Mouse (Mus musculus): ENCODE measurements around the gene Dip2b. TPM values are rescaled to one million over a fixed set of nuclear protein-coding genes. Genes with fewer than 3 reads are reported as not detected.

Dip2b gene
- total and polyA plus RNA-seq, 3 experiments: 13.9 to 68.9 (median 15.4) TPM

DNA sequence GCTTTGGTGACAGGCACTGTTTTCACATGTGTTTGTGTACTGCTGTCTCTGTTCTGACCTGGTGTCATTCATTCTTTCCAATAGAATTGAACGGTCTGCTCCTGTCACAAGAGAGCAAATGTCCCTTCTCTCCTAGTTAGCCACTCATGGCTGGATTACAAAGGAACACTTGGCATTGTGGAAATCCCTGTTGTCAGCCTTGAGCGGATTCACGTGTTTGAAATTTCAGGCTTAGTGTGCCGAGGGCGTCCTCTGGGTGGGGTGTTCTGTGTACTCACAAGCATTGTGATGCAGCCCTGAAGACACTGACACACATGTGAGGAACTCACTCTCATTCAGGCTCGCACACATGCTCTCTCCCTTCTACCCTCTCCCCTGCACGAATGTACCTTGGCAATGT, 61.9 kb downstream of the Dip2b start:
- Histone ChIP-seq H3K9ac (ENCODE audit: control insufficient read depth, low read depth, low read length, poor library complexity, severe bottlenecking) (no peak overlapping the region), H3K27me3 (ENCODE audit: control insufficient read depth in 1 of 2, insufficient read depth in 2 of 2, low read length in 2 of 2) (no peaks in the 10 kb centered on the region), H3K4me3 (ENCODE audit: control insufficient read depth in 1 of 2, insufficient read depth in 1 of 2, low read depth in 2 of 2, low read length in 2 of 2) (no peak overlapping the region), H3K36me3 (ENCODE audit: control insufficient read depth in 1 of 2, insufficient read depth in 2 of 2, low read length in 2 of 2) (peaks cover 0 to 3% of the 10 kb centered on the region in 2 experiments; a peak in 1 of 4 replicates), H3K27ac (ENCODE audit: control insufficient read depth, low read depth, low read length) (no peak overlapping the region), H3K79me2 (ENCODE audit: control insufficient read depth, insufficient read depth, low read length, poor library complexity) (0 out of 2 replicates have a peak, but pooled peaks cover 1% of the 10 kb centered on the region), H3K4me1 (ENCODE audit: control insufficient read depth in 1 of 2, insufficient read depth in 2 of 2, low read length in 2 of 2) (peaks cover 0 to 3% of the 10 kb centered on the region in 2 experiments; a peak in 1 of 4 replicates), H3K9me3 (replicated peaks; ENCODE audit: insufficient read depth, low read length) (no peaks in the 10 kb centered on the region)
- TF ChIP-seq USF2 (IDR thresholded peaks at IDR 0.05; ENCODE audit: borderline replicate concordance in 1 of 2, insufficient read depth in 1 of 2, low read depth in 1 of 2, low read length in 2 of 2) (no peak), MAFK (IDR thresholded peaks at IDR 0.05; ENCODE audit: borderline replicate concordance, low read depth, low read length) (no peak), ZMIZ1 (IDR thresholded peaks at IDR 0.05; ENCODE audit: low read depth, low read length) (no peak), ETS1 (IDR thresholded peaks at IDR 0.05; ENCODE audit: low read depth, low read length) (no peak), TCF12 (IDR thresholded peaks at IDR 0.05; ENCODE audit: low read depth, low read length) (no peak), ELF1 (IDR thresholded peaks at IDR 0.05; ENCODE audit: low read depth, low read length) (no peak), TAL1 (IDR thresholded peaks at IDR 0.05; ENCODE audit: low read length) (no peak), BHLHE40 (IDR thresholded peaks at IDR 0.05; ENCODE audit: borderline replicate concordance, low read depth, low read length) (no peak), E2F4 (IDR thresholded peaks at IDR 0.05; ENCODE audit: borderline replicate concordance, low read depth, low read length) (no peak), POLR2AphosphoS2 (IDR thresholded peaks at IDR 0.05; ENCODE audit: low read length) (no peak), GATA1 (IDR thresholded peaks at IDR 0.05; ENCODE audit: low read depth, low read length) (no peak), ZKSCAN1 (IDR thresholded peaks at IDR 0.05; ENCODE audit: low read depth, low read length) (no peak), CHD2 (IDR thresholded peaks at IDR 0.05; ENCODE audit: low read length) (no peak), TBP (IDR thresholded peaks at IDR 0.05; ENCODE audit: low read depth, low read length) (no peak), SMC3 (IDR thresholded peaks at IDR 0.05; ENCODE audit: low read depth, low read length) (no peak), KAT2A (conservative IDR thresholded peaks at IDR 0.05; ENCODE audit: low read depth, low read length) (no peak), POLR2A (IDR thresholded peaks at IDR 0.05; ENCODE audit: control insufficient read depth in 1 of 2, insufficient read depth in 1 of 2, low read depth in 1 of 2, low read length in 2 of 2, poor library complexity in 1 of 2) (no peak)
- no peak for DNase-seq (ENCODE audit: low read depth, low spot score)

DNA sequence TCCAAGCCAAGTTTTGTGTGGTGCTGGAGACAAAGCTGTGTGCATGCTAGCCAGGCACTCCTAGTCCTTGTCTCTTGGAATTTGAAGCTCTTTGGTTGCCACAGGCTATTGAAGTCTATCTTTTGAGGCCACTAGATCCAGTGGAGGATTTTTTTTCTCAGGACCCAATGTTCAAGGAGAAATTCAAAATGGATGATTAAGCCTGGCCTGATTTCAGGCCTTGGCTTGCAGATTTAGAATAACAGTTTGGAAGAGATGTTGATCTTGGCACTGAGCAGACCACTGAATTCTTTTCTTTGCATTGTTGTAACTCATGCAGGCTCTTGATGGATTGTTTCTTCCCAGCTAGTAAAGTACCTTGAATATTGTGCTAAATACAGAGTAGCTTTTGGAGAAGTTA, 62.7 kb downstream of the Dip2b start:
- DNase-seq (ENCODE audit: low read depth, low spot score): no peak
- no peaks in the 10 kb centered on the region for H3K27me3 ChIP-seq (ENCODE audit: control insufficient read depth in 1 of 2, insufficient read depth in 2 of 2, low read length in 2 of 2)
- no peak overlapping the region for H3K27ac ChIP-seq (ENCODE audit: control insufficient read depth, low read depth, low read length)
- H3K4me3 ChIP-seq (ENCODE audit: control insufficient read depth in 1 of 2, insufficient read depth in 1 of 2, low read depth in 2 of 2, low read length in 2 of 2): no peak overlapping the region
- H3K9ac ChIP-seq (ENCODE audit: control insufficient read depth, low read depth, low read length, poor library complexity, severe bottlenecking): no peak overlapping the region
- peaks cover 0 to 3% of the 10 kb centered on the region in 2 experiments; a peak in 1 of 4 replicates for H3K4me1 ChIP-seq (ENCODE audit: control insufficient read depth in 1 of 2, insufficient read depth in 2 of 2, low read length in 2 of 2)
- peaks cover 0 to 3% of the 10 kb centered on the region in 2 experiments; a peak in 1 of 4 replicates for H3K36me3 ChIP-seq (ENCODE audit: control insufficient read depth in 1 of 2, insufficient read depth in 2 of 2, low read length in 2 of 2)
- TF ChIP-seq POLR2AphosphoS5 (IDR thresholded peaks at IDR 0.05; ENCODE audit: borderline replicate concordance, low read depth, low read length) (no peak), ZC3H11A (IDR thresholded peaks at IDR 0.05; ENCODE audit: low read depth, low read length) (no peak), TAL1 (IDR thresholded peaks at IDR 0.05; ENCODE audit: low read length) (no peak), SMC3 (IDR thresholded peaks at IDR 0.05; ENCODE audit: low read depth, low read length) (no peak), UBTF (IDR thresholded peaks at IDR 0.05; ENCODE audit: borderline replicate concordance, insufficient read depth, low read depth, low read length) (no peak), TBP (IDR thresholded peaks at IDR 0.05; ENCODE audit: low read depth, low read length) (no peak), E2F4 (IDR thresholded peaks at IDR 0.05; ENCODE audit: borderline replicate concordance, low read depth, low read length) (no peak), TCF12 (IDR thresholded peaks at IDR 0.05; ENCODE audit: low read depth, low read length) (no peak), CHD2 (IDR thresholded peaks at IDR 0.05; ENCODE audit: low read length) (no peak), MYC (IDR thresholded peaks at IDR 0.05; ENCODE audit: low read depth, low read length) (no peak)
- 0 out of 2 replicates have a peak, but pooled peaks cover 1% of the 10 kb centered on the region for H3K79me2 ChIP-seq (ENCODE audit: control insufficient read depth, insufficient read depth, low read length, poor library complexity)
- H3K9me3 ChIP-seq (replicated peaks; ENCODE audit: insufficient read depth, low read length): no peaks in the 10 kb centered on the region
